Mouse (Mus musculus) CH12.LX (cell line): ENCODE results near the gene Mfsd2a. TPM values are rescaled to one million over a fixed set of nuclear protein-coding genes. Genes with fewer than 3 reads are reported as not detected.
"Not testable (repeated sequence)": the region's sequence is repeated elsewhere in the genome, so short reads cannot be mapped to it uniquely, and the experiment has no call there.

Experiments used
- DNase-seq: peaks from one replicate; pipeline ENCODE4 v3.0.0-alpha.2; 2013; ENCODE audit errors: extremely low read depth
- H3K27ac ChIP-seq: 2 replicates; pipeline ENCODE4 v1.5.1; 2012; ENCODE audit warnings: low read depth, mild to moderate bottlenecking, control low read depth, moderate library complexity; ENCODE audit not compliant: insufficient read depth
- H3K27me3 ChIP-seq: replicated peaks from 2 replicates; pipeline ENCODE3; 2012; ENCODE audit warnings: inconsistent platforms
- H3K36me3 ChIP-seq, 2 experiments: replicated peaks in 1 of 2; 2 replicates each; pipeline versions ENCODE3 to v1.6.1; 2012; ENCODE audit warnings: inconsistent platforms in 1 of 2, low read length in 1 of 2, mild to moderate bottlenecking in 1 of 2, mixed read lengths in 1 of 2, moderate library complexity in 1 of 2; ENCODE audit not compliant: control insufficient read depth in 1 of 2, insufficient read depth in 1 of 2
- H3K4me1 ChIP-seq, 2 experiments: 2 replicates each; pipeline ENCODE4 v1.6.1; 2012; ENCODE audit warnings: inconsistent platforms in 1 of 2, moderate library complexity in 1 of 2; ENCODE audit not compliant: insufficient read depth in 2 of 2, control insufficient read depth in 1 of 2
- H3K4me2 ChIP-seq: 2 replicates; pipeline ENCODE4 v1.6.1; 2012; ENCODE audit warnings: low read depth, mild to moderate bottlenecking, control low read depth; ENCODE audit not compliant: poor library complexity, insufficient read depth, severe bottlenecking
- H3K4me3 ChIP-seq, 3 experiments: fragments of 150-350 bp in 1 of 3; sonication (generic) in 1 of 3; replicated peaks in 1 of 3; 2 replicates each; pipeline versions ENCODE3 to v1.5.1; 2011 to 2012; ENCODE audit warnings: low read depth in 2 of 3, low read length in 2 of 3, mild to moderate bottlenecking in 2 of 3, moderate library complexity in 2 of 3, control low read depth in 1 of 3, improper control_type of control experiment in 1 of 3, inconsistent platforms in 1 of 3, mixed read lengths in 1 of 3; ENCODE audit not compliant: poor library complexity in 1 of 3
- H3K79me2 ChIP-seq: replicated peaks from 2 replicates; pipeline ENCODE4 v1.6.1; 2012; ENCODE audit warnings: mild to moderate bottlenecking, moderate library complexity; ENCODE audit not compliant: control insufficient read depth, poor library complexity, insufficient read depth, severe bottlenecking; ENCODE audit errors: extremely low read depth
- H3K9ac ChIP-seq: 2 replicates; pipeline ENCODE4 v1.6.1; 2012; ENCODE audit warnings: low read depth, mild to moderate bottlenecking, control low read depth, moderate library complexity; ENCODE audit not compliant: insufficient read depth
- H3K9me3 ChIP-seq: replicated peaks from 2 replicates; pipeline ENCODE3; 2012; ENCODE audit warnings: low read length, inconsistent platforms, mixed read lengths
- BHLHE40 ChIP-seq: IDR thresholded peaks from 2 replicates; pipeline ENCODE4 v1.6.1; 2011; ENCODE audit warnings: mild to moderate bottlenecking, low read depth, low read length, improper control_type of control experiment
- CTCF ChIP-seq, 2 experiments: IDR thresholded peaks in 1 of 2; conservative IDR thresholded peaks in 1 of 2; 2 replicates each; pipeline ENCODE4 v1.5.1; 2011 to 2012; ENCODE audit warnings: low read depth in 2 of 2, low read length in 2 of 2, improper control_type of control experiment in 1 of 2, inconsistent platforms in 1 of 2, mild to moderate bottlenecking in 1 of 2, moderate library complexity in 1 of 2
- E2F4 ChIP-seq: IDR thresholded peaks from 2 replicates; pipeline ENCODE4 v1.6.1; 2011; ENCODE audit warnings: low read depth, low read length, improper control_type of control experiment; ENCODE audit not compliant: insufficient replicate concordance
- EP300 ChIP-seq: IDR thresholded peaks from 2 replicates; pipeline ENCODE4 v1.6.1; 2011; ENCODE audit warnings: low read length, improper control_type of control experiment
- HCFC1 ChIP-seq: IDR thresholded peaks from 2 replicates; pipeline ENCODE4 v1.6.1; 2012; ENCODE audit warnings: low read depth, mild to moderate bottlenecking, inconsistent platforms, low read length, improper control_type of control experiment
- KAT2A ChIP-seq: IDR thresholded peaks from 2 replicates; pipeline ENCODE4 v1.6.1; 2012; ENCODE audit warnings: low read length, improper control_type of control experiment, inconsistent platforms; ENCODE audit not compliant: insufficient replicate concordance
- MAX ChIP-seq: IDR thresholded peaks from 2 replicates; pipeline ENCODE4 v1.6.1; 2011; ENCODE audit warnings: low read length, improper control_type of control experiment
- MEF2A ChIP-seq: IDR thresholded peaks from 2 replicates; pipeline ENCODE4 v1.6.1; 2014; ENCODE audit warnings: low read depth, mild to moderate bottlenecking, inconsistent platforms, low read length, improper control_type of control experiment, borderline replicate concordance
- MXI1 ChIP-seq: IDR thresholded peaks from 2 replicates; pipeline ENCODE4 v1.6.1; 2011; ENCODE audit warnings: mild to moderate bottlenecking, low read depth, low read length, improper control_type of control experiment
- MYC ChIP-seq: IDR thresholded peaks from 2 replicates; pipeline ENCODE4 v1.6.1; 2011; ENCODE audit warnings: low read depth, mild to moderate bottlenecking, improper control_type of control experiment, low read length
- NELFE ChIP-seq: IDR thresholded peaks from 2 replicates; pipeline ENCODE4 v1.6.1; 2011; ENCODE audit warnings: low read depth, low read length, improper control_type of control experiment
- PAX5 ChIP-seq: IDR thresholded peaks from 2 replicates; pipeline ENCODE4 v1.6.1; 2012; ENCODE audit warnings: low read length, inconsistent platforms, mixed read lengths
- RAD21 ChIP-seq: IDR thresholded peaks from 2 replicates; pipeline ENCODE4 v1.6.1; 2011; ENCODE audit warnings: low read depth, mild to moderate bottlenecking, low read length, improper control_type of control experiment, moderate library complexity
- SMC3 ChIP-seq: IDR thresholded peaks from 2 replicates; pipeline ENCODE4 v1.6.1; 2011; ENCODE audit warnings: low read depth, low read length, improper control_type of control experiment
- TCF12 ChIP-seq: IDR thresholded peaks from 2 replicates; pipeline ENCODE4 v1.6.1; 2014; ENCODE audit warnings: low read depth, mild to moderate bottlenecking, inconsistent platforms, low read length, improper control_type of control experiment
- USF1 ChIP-seq: IDR thresholded peaks from 2 replicates; pipeline ENCODE4 v1.6.1; 2014; ENCODE audit warnings: low read depth, mild to moderate bottlenecking, inconsistent platforms, low read length, improper control_type of control experiment
- ZKSCAN1 ChIP-seq: IDR thresholded peaks from 2 replicates; pipeline ENCODE4 v1.6.1; 2012; ENCODE audit warnings: low read depth, inconsistent platforms, low read length, improper control_type of control experiment, borderline replicate concordance
- dilution Hi-C: fragments of 300-500 bp; cut with MboI; formaldehyde crosslinking; loops from 2 replicates; pipeline ENCODE4 v1.14.3; 2020; ENCODE audit warnings: low sequenced_read_pairs; ENCODE audit not compliant: extremely low pct_unique_long_range_greater_than_20kb, extremely low pct_ligation_motif_present
- in situ Hi-C: fragments of 300-500 bp; cut with MboI; formaldehyde crosslinking; loops from 3 replicates; pipeline ENCODE4 v1.14.3; 2019; ENCODE audit warnings: low sequenced_read_pairs, low pct_ligation_motif_present, low pct_unique_long_range_greater_than_20kb, mixed read lengths
- polyA plus RNA-seq: library from polyadenylated mRNA; unstranded; fragments of >175 nt; gene quantifications from 2 replicates; pipeline ENCODE4 v1.2.1, GENCODE M21; 2012; ENCODE audit warnings: low read depth; ENCODE audit not compliant: insufficient read length
- total RNA-seq, 2 experiments: library from RNA; depleted of rRNA; stranded (reverse); fragments of 300-350 nt in 1 of 2; fragments of >200 nt in 1 of 2; gene quantifications; 2 replicates each; pipeline ENCODE4 v1.2.3; 2012 to 2014

Mfsd2a gene
- total and polyA plus RNA-seq, 3 experiments, result 17.3 to 18.3 (median 17.4) TPM

DNA sequence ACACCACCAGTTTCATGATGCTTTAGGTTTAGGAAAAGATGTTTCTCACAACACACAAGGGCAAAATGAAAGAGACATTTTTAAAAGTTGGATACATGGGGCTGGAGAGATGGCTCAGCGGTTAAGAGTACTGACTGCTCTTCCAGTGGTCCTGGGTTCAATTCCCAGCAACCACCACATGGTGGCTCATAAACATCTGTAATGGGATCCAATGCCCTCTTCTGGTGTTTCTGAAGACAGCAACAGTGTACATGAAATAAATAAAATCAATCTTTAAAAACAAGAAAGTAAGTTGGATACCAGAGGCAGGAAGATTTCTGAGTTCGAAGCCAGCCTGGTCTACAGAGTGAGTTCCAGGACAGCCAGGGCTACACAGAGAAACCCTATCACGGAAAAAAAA is 27.0 kb upstream of the Mfsd2a start:
- H3K27me3 ChIP-seq, H3K4me3 ChIP-seq, H3K36me3 ChIP-seq, H3K9me3 ChIP-seq, H3K79me2 ChIP-seq, H3K27ac ChIP-seq, H3K9ac ChIP-seq, H3K4me2 ChIP-seq, dilution Hi-C loops: not testable (repeated sequence)
- peak; percentile 33 for DNase-seq
- in situ Hi-C loops, result loop anchor here (10.0 kb wide), 1 partner anchor 73 kb away; no protein-coding TSS in a partner anchor
- TF ChIP-seq RAD21, result peak; percentile 30
- TF ChIP-seq CTCF (conservative IDR thresholded peaks at IDR 0.05 in 1 of 2, IDR thresholded peaks at IDR 0.05 in 1 of 2; ENCODE audit: low read depth in 2 of 2, low read length in 2 of 2), result peak in 1 of 2 experiments; percentile 90; a peak in 3 of 4 replicates
- TF ChIP-seq SMC3, result peak; percentile 72
- peaks cover 0 to 14% of the 10 kb centered on the region in 2 experiments; a peak in 2 of 4 replicates for H3K4me1 ChIP-seq

- H3K4me2 ChIP-seq, result no peak overlapping the region
- H3K27me3 ChIP-seq, result no peaks in the 10 kb centered on the region
- H3K9me3 ChIP-seq, result no peaks in the 10 kb centered on the region
- H3K79me2 ChIP-seq, result no peaks in the 10 kb centered on the region
- no peaks in the 10 kb centered on the region for H3K36me3 ChIP-seq
- H3K4me1 ChIP-seq, result peaks cover 0 to 14% of the 10 kb centered on the region in 2 experiments; a peak in 2 of 4 replicates
- in situ Hi-C loops, result loop anchor here (10.0 kb wide), 1 partner anchor 73 kb away; no protein-coding TSS in a partner anchor
- no peak overlapping the region for H3K27ac ChIP-seq
- H3K9ac ChIP-seq, result no peak overlapping the region
- no peak overlapping the region for H3K4me3 ChIP-seq
- dilution Hi-C loops, result no loop called here
- no peak for DNase-seq
- TF ChIP-seq EP300 (no peak), USF1 (no peak), PAX5 (no peak), HCFC1 (no peak), CTCF (conservative IDR thresholded peaks at IDR 0.05 in 1 of 2, IDR thresholded peaks at IDR 0.05 in 1 of 2; ENCODE audit: low read depth in 2 of 2, low read length in 2 of 2) (no peak), MYC (no peak), MXI1 (no peak), MEF2A (no peak), TCF12 (no peak), KAT2A (no peak), BHLHE40 (no peak), ZKSCAN1 (no peak), E2F4 (no peak), MAX (no peak), NELFE (no peak)
Measured at GRCm38 (mm10) chr4:122987421-122987820, 26.4 kb upstream of the Mfsd2a start.
